Mouse (Mus musculus) megakaryocyte, adult 5-6 weeks (primary cell): ENCODE measurements around the gene Igsf8. TPM values are rescaled to one million over a fixed set of nuclear protein-coding genes. Genes with fewer than 3 reads are reported as not detected.
"Not testable (repeated sequence)": the region's sequence is repeated elsewhere in the genome, so short reads cannot be mapped to it uniquely, and the experiment has no call there.

Experiments used
- ATAC-seq: 2 replicates; pipeline ENCODE4 v1.8.0; 2016; ENCODE audit warnings: mild to moderate bottlenecking, inconsistent platforms; ENCODE audit not compliant: poor library complexity, severe bottlenecking
- total RNA-seq, 2 experiments: library from RNA; stranded (forward) in 1 of 2; stranded (reverse) in 1 of 2; fragments of 153-499, 151-499 nt in 1 of 2; fragments of 221-1000, 200-1000 nt in 1 of 2; gene quantifications; 2 replicates each; pipeline versions ENCODE4 v1.2.3 to v1.2.4; 2015 to 2017

The Igsf8 gene
- total RNA-seq (2015) (29.6 and 40.0 TPM in 2 replicates), total RNA-seq (2017) (26.1 and 34.4 TPM in 2 replicates)

- ATAC-seq = no peak
Measured at GRCm38 (mm10) chr1:172261477-172262078, at the start of gene Igsf8. TSS of gene Igsf8 (plus strand) at chr1:172261641.

GRCm38 (mm10) chr1:172212776-172213175 lies 48.7 kb upstream of the Igsf8 start:
- ATAC-seq = no peak

- no peak for ATAC-seq
Measured at GRCm38 (mm10) chr1:172213771-172214170, 47.7 kb upstream of the Igsf8 start.

GRCm38 (mm10) chr1:172214748-172215147 lies 46.7 kb upstream of the Igsf8 start:
- ATAC-seq = no peak

- ATAC-seq = peak; percentile 100
Measured at GRCm38 (mm10) chr1:172217148-172217547, 44.3 kb upstream of the Igsf8 start.

- no peak for ATAC-seq
Measured at GRCm38 (mm10) chr1:172218164-172218910, 43.1 kb upstream of the Igsf8 start.

- ATAC-seq = no peak
Measured at GRCm38 (mm10) chr1:172219451-172220406, 41.7 kb upstream of the Igsf8 start, which contains the start of gene Casq1. TSS of gene Casq1 (minus strand) at chr1:172219868.

- no peak for ATAC-seq
Measured at GRCm38 (mm10) chr1:172220414-172220813, 41.0 kb upstream of the Igsf8 start.

- no peak for ATAC-seq
Measured at GRCm38 (mm10) chr1:172221297-172222063, 40.0 kb upstream of the Igsf8 start.

- ATAC-seq = no peak
Measured at GRCm38 (mm10) chr1:172228209-172228608, 33.2 kb upstream of the Igsf8 start.

GRCm38 (mm10) chr1:172229215-172229614 lies 32.2 kb upstream of the Igsf8 start:
- ATAC-seq = no peak

GRCm38 (mm10) chr1:172240945-172241708 lies 20.3 kb upstream of the Igsf8 start:
- ATAC-seq = peak; percentile 72

GRCm38 (mm10) chr1:172242401-172242800 lies 19.0 kb upstream of the Igsf8 start:
- ATAC-seq = no peak

- ATAC-seq = no peak
Measured at GRCm38 (mm10) chr1:172243547-172244205, 17.8 kb upstream of the Igsf8 start.

- not testable (repeated sequence) for ATAC-seq
Measured at GRCm38 (mm10) chr1:172244645-172245044, 16.8 kb upstream of the Igsf8 start.

GRCm38 (mm10) chr1:172247216-172247615 lies 14.2 kb upstream of the Igsf8 start:
- ATAC-seq = no peak

GRCm38 (mm10) chr1:172247679-172248078 lies 13.8 kb upstream of the Igsf8 start:
- peak; percentile 21; the same call in 1 of the 2 replicates for ATAC-seq

- ATAC-seq = no peak
Measured at GRCm38 (mm10) chr1:172258314-172258713, 3.1 kb upstream of the Igsf8 start, which contains the start of gene Atp1a4. TSS of gene Atp1a4 (minus strand) at chr1:172258414.

- no peak for ATAC-seq
Measured at GRCm38 (mm10) chr1:172271208-172271607, 9.8 kb downstream of the Igsf8 start.
